8 mouse cellular contexts compared by ENCODE assay signal in genomic region chr17:57250461-57251160, GRCm38 (mm10). TPM values are rescaled to one million over a fixed set of nuclear protein-coding genes. Genes with fewer than 3 reads are reported as not detected.
DNase-seq lines count a peak whose midpoint lies in the region; ATAC-seq and TF ChIP-seq lines count a peak whose summit lies in the region.

No protein-coding gene starts in this region.

- H3K36me3 ChIP-seq in testis, adult 2 months (ENCODE audit: control insufficient read depth, insufficient read depth, low read length) = no peaks in the 10 kb centered on the region
- H3K36me3 ChIP-seq in embryonic facial prominence, embryonic 15.5 days = peaks cover 25% of the 10 kb centered on the region
- H3K36me3 ChIP-seq in heart, embryonic 16.5 days (ENCODE audit: control insufficient read depth, insufficient read depth) = peaks cover 16% of the 10 kb centered on the region
- no peaks in the 10 kb centered on the region for H3K36me3 ChIP-seq in thymus, adult 2 months (ENCODE audit: control insufficient read depth, insufficient read depth, low read length)

- no peak overlapping the region for H3K27ac ChIP-seq in testis, adult 2 months (ENCODE audit: control insufficient read depth, insufficient read depth, low read depth, low read length)
- peak overlapping the region; percentile 84 for H3K27ac ChIP-seq in embryonic facial prominence, embryonic 15.5 days (replicated peaks)
- peak overlapping the region; percentile 17 for H3K27ac ChIP-seq in heart, embryonic 16.5 days (ENCODE audit: low read length)
- no peak overlapping the region for H3K27ac ChIP-seq in thymus, adult 2 months (ENCODE audit: control insufficient read depth, insufficient read depth, low read length)

- H3K4me3 ChIP-seq in testis, adult 2 months (ENCODE audit: control insufficient read depth, low read depth, low read length) = peak overlapping the region; percentile 87
- peak overlapping the region; percentile 80 for H3K4me3 ChIP-seq in embryonic facial prominence, embryonic 15.5 days (replicated peaks)
- peak overlapping the region; percentile 82 for H3K4me3 ChIP-seq in heart, embryonic 16.5 days (ENCODE audit: low read length)
- peak overlapping the region; percentile 48 for H3K4me3 ChIP-seq in thymus, adult 2 months (ENCODE audit: control insufficient read depth, insufficient read depth, low read length)

- peak overlapping the region; percentile 84 for H3K4me2 ChIP-seq in embryonic facial prominence, embryonic 15.5 days (replicated peaks)
- H3K4me2 ChIP-seq in heart, embryonic 16.5 days (ENCODE audit: low read depth, low read length) = peak overlapping the region; percentile 71

- TF ChIP-seq CTCF in testis, adult 2 months (IDR thresholded peaks at IDR 0.05; ENCODE audit: control insufficient read depth, insufficient read depth, insufficient replicate concordance, low read depth, low read length) = no peak
- peak; percentile 24; the same call in 1 of the 2 replicates for TF ChIP-seq CTCF in thymus, adult 2 months (IDR thresholded peaks at IDR 0.05; ENCODE audit: borderline replicate concordance, control insufficient read depth, extremely low read depth, insufficient read depth, low read length, poor library complexity)

- H3K9ac ChIP-seq in embryonic facial prominence, embryonic 15.5 days = peak overlapping the region; percentile 49
- H3K9ac ChIP-seq in heart, embryonic 16.5 days (ENCODE audit: low read length) = peak overlapping the region; percentile 88

- H3K27me3 ChIP-seq in testis, adult 2 months (ENCODE audit: control insufficient read depth, insufficient read depth, low read length) = no peaks in the 10 kb centered on the region
- H3K27me3 ChIP-seq in embryonic facial prominence, embryonic 15.5 days = no peaks in the 10 kb centered on the region
- no peaks in the 10 kb centered on the region for H3K27me3 ChIP-seq in heart, embryonic 16.5 days (ENCODE audit: control insufficient read depth, insufficient read depth, low read length)
- H3K27me3 ChIP-seq in thymus, adult 2 months (ENCODE audit: control insufficient read depth, insufficient read depth, low read length) = no peaks in the 10 kb centered on the region

- peaks cover 32% of the 10 kb centered on the region for H3K4me1 ChIP-seq in testis, adult 2 months (ENCODE audit: control insufficient read depth, insufficient read depth, low read length)
- H3K4me1 ChIP-seq in embryonic facial prominence, embryonic 15.5 days = peaks cover 24% of the 10 kb centered on the region
- peaks cover 20% of the 10 kb centered on the region for H3K4me1 ChIP-seq in heart, embryonic 16.5 days (ENCODE audit: control insufficient read depth, insufficient read depth, low read length)
- peaks cover 29% of the 10 kb centered on the region for H3K4me1 ChIP-seq in thymus, adult 2 months (replicated peaks; ENCODE audit: control insufficient read depth, insufficient read depth, low read length)

- DNase-seq in testis, postnatal 14 days (ENCODE audit: low spot score) = no peak
- peak; percentile 68 for DNase-seq in kidney, postnatal 14 days
- DNase-seq in lung, postnatal 36 days = peak; percentile 59
- DNase-seq in thymus, adult 2 months = peak; percentile 26

- no peaks in the 10 kb centered on the region for H3K9me3 ChIP-seq in embryonic facial prominence, embryonic 15.5 days (replicated peaks)
- H3K9me3 ChIP-seq in heart, embryonic 16.5 days (replicated peaks; ENCODE audit: control insufficient read depth, low read length) = no peaks in the 10 kb centered on the region

- no peak for TF ChIP-seq POLR2A in testis, adult 2 months (IDR thresholded peaks at IDR 0.05; ENCODE audit: control insufficient read depth, low read depth, low read length)
- TF ChIP-seq POLR2A in thymus, adult 2 months (IDR thresholded peaks at IDR 0.05; ENCODE audit: control insufficient read depth, extremely low read depth, insufficient read depth, low read length, poor library complexity) = no peak

- WGBS in embryonic facial prominence, embryonic 15.5 days = 2% methylated on average over 33 of the region's 33 CpGs
- 4% methylated on average over 33 of the region's 33 CpGs for WGBS in heart, embryonic 16.5 days
- WGBS in thymus, adult 2 months = 11% methylated on average over 33 of the region's 33 CpGs

- ATAC-seq in embryonic facial prominence, embryonic 15.5 days (ENCODE audit: insufficient number of reproducible peaks, low FRiP score, low TSS enrichment, low read depth) = no peak
- no peak for ATAC-seq in heart, embryonic 16.5 days (replicated peaks; ENCODE audit: extremely low read depth, insufficient read depth, low FRiP score)
- ATAC-seq in inflammation-experienced regulatory T-cells, adult 6 months = no peak

RNA-seq across cellular contexts. Expression of gene Trip10, which starts 1.4 kb away (rescaled TPM):
- 4.5 and 5.6 TPM in 2 replicates for polyA plus RNA-seq in testis, adult 2 months (2012; rRNA removed)
- polyA plus RNA-seq in embryonic facial prominence, embryonic 15.5 days (2015; fragmentation: Nextera tagmentation; extraction: Ambion mirVana) = 36.8 and 41.7 TPM in 2 replicates
- polyA plus RNA-seq in heart, embryonic 16.5 days (2015; fragmentation: Nextera tagmentation; extraction: Ambion mirVana) = 47.8 TPM in 2 replicates
- 10.6 and 14.8 TPM in 2 replicates for polyA plus RNA-seq in thymus, adult 2 months (2012; rRNA removed)
- polyA plus RNA-seq in inflammation-experienced regulatory T-cells, adult 6 months (2017; shearing (Covaris generic)) = 1 to 10 TPM; 1.0 to 4.4 (median 3.6) TPM

RNA-seq across cellular contexts. Expression of gene Gpr108, which starts 2.4 kb away (rescaled TPM):
- 34.1 and 37.3 TPM in 2 replicates for polyA plus RNA-seq in testis, adult 2 months (2012; rRNA removed)
- 39.4 and 41.7 TPM in 2 replicates for polyA plus RNA-seq in embryonic facial prominence, embryonic 15.5 days (2015; fragmentation: Nextera tagmentation; extraction: Ambion mirVana)
- 28.9 and 30.3 TPM in 2 replicates for polyA plus RNA-seq in heart, embryonic 16.5 days (2015; fragmentation: Nextera tagmentation; extraction: Ambion mirVana)
- polyA plus RNA-seq in thymus, adult 2 months (2012; rRNA removed) = 62.4 and 63.9 TPM in 2 replicates
- 10 to 100 TPM; 49.0 to 66.3 (median 56.5) TPM for polyA plus RNA-seq in inflammation-experienced regulatory T-cells, adult 6 months (2017; shearing (Covaris generic))

RNA-seq across cellular contexts. Expression of gene C3, which starts 22.7 kb away (rescaled TPM):
- polyA plus RNA-seq in testis, adult 2 months (2012; rRNA removed) = 6.3 and 12.4 TPM in 2 replicates
- polyA plus RNA-seq in embryonic facial prominence, embryonic 15.5 days (2015; fragmentation: Nextera tagmentation; extraction: Ambion mirVana) = 1.0 and 1.8 TPM in 2 replicates
- 3.5 and 6.3 TPM in 2 replicates for polyA plus RNA-seq in heart, embryonic 16.5 days (2015; fragmentation: Nextera tagmentation; extraction: Ambion mirVana)
- 139 and 152 TPM in 2 replicates for polyA plus RNA-seq in thymus, adult 2 months (2012; rRNA removed)
- 1 to 10 TPM; 1.0 to 3.6 (median 1.8) TPM for polyA plus RNA-seq in inflammation-experienced regulatory T-cells, adult 6 months (2017; shearing (Covaris generic))

RNA-seq across cellular contexts. Expression of gene Vav1, which starts 28.3 kb away (rescaled TPM):
- 7.4 and 8.4 TPM in 2 replicates for polyA plus RNA-seq in testis, adult 2 months (2012; rRNA removed)
- 4.3 and 4.4 TPM in 2 replicates for polyA plus RNA-seq in embryonic facial prominence, embryonic 15.5 days (2015; fragmentation: Nextera tagmentation; extraction: Ambion mirVana)
- polyA plus RNA-seq in heart, embryonic 16.5 days (2015; fragmentation: Nextera tagmentation; extraction: Ambion mirVana) = 6.6 and 13.5 TPM in 2 replicates
- 131 and 137 TPM in 2 replicates for polyA plus RNA-seq in thymus, adult 2 months (2012; rRNA removed)
- 10 to 100 TPM; 66.1 to 89.2 (median 85.7) TPM for polyA plus RNA-seq in inflammation-experienced regulatory T-cells, adult 6 months (2017; shearing (Covaris generic))

RNA-seq across cellular contexts. Expression of gene Tnfsf14, which starts 56.6 kb away (rescaled TPM):
- not detected in 2 replicates for polyA plus RNA-seq in testis, adult 2 months (2012; rRNA removed)
- 0.28 TPM in 1 of 2 replicates, not detected in the other for polyA plus RNA-seq in embryonic facial prominence, embryonic 15.5 days (2015; fragmentation: Nextera tagmentation; extraction: Ambion mirVana)
- polyA plus RNA-seq in heart, embryonic 16.5 days (2015; fragmentation: Nextera tagmentation; extraction: Ambion mirVana) = 0.29 and 0.58 TPM in 2 replicates
- 6.5 and 6.7 TPM in 2 replicates for polyA plus RNA-seq in thymus, adult 2 months (2012; rRNA removed)
- polyA plus RNA-seq in inflammation-experienced regulatory T-cells, adult 6 months (2017; shearing (Covaris generic)) = 10 to 100 TPM; 13.3 to 15.2 (median 14.1) TPM

Comparison
In these comparisons a context has a peak if more than half of its experiments do, and no peak if none do; other contexts are left out.
1. H3K27ac ChIP-seq: peak in embryonic facial prominence, embryonic 15.5 days (single experiment) and heart, embryonic 16.5 days (single experiment); none in testis, adult 2 months (single experiment) and thymus, adult 2 months (single experiment).
2. RNA of gene C3, which starts 22.7 kb away (polyA plus RNA-seq): 139 to 152 TPM in thymus, adult 2 months; 3.5 to 6.3 TPM in heart, embryonic 16.5 days, 6.3 to 12.4 TPM in testis, adult 2 months, 1.0 to 3.6 TPM in inflammation-experienced regulatory T-cells, adult 6 months and 1.0 to 1.8 TPM in embryonic facial prominence, embryonic 15.5 days; every median in the first group is over 10 times any median in the second.
3. Peak in every context shown above with its lines, with median percentiles within 50 percentile points of each other: H3K4me3 ChIP-seq.